Mouse (Mus musculus) stomach, postnatal 0 days (tissue): ENCODE measurements around the gene Gng7. TPM values are rescaled to one million over a fixed set of nuclear protein-coding genes. Genes with fewer than 3 reads are reported as not detected.

Experiments
- ATAC-seq: fragments of 200-750 bp; cut with Nextera tagmentation; 2 replicates; pipeline ENCODE4 v1.8.0; 2017; ENCODE audit not compliant: low FRiP score, low TSS enrichment
- DNase-seq: peaks from one replicate; pipeline ENCODE4 v3.0.0-alpha.2; 2016; ENCODE audit warnings: low spot score
- H3K27ac ChIP-seq: fragments of 300-500 bp; sonication (generic); replicated peaks from 2 replicates; pipeline ENCODE4 v1.5.1; 2014; ENCODE audit warnings: mild to moderate bottlenecking, control low read depth
- H3K27me3 ChIP-seq: fragments of 300-500 bp; sonication (generic); 2 replicates; pipeline ENCODE4 v1.6.1; 2014; ENCODE audit warnings: low read length; ENCODE audit not compliant: control insufficient read depth, insufficient read depth
- H3K36me3 ChIP-seq: fragments of 300-500 bp; sonication (generic); 2 replicates; pipeline ENCODE4 v1.6.1; 2014; ENCODE audit warnings: low read length, mixed read lengths; ENCODE audit not compliant: control insufficient read depth, insufficient read depth
- H3K4me1 ChIP-seq: fragments of 300-500 bp; sonication (generic); replicated peaks from 2 replicates; pipeline ENCODE4 v1.6.1; 2014; ENCODE audit warnings: antibody characterized with exemption; ENCODE audit not compliant: control insufficient read depth, insufficient read depth
- H3K4me2 ChIP-seq: fragments of 300-500 bp; sonication (generic); replicated peaks from 2 replicates; pipeline ENCODE4 v1.6.1; 2014; ENCODE audit warnings: low read depth, mild to moderate bottlenecking, control low read depth, moderate library complexity
- H3K4me3 ChIP-seq: fragments of 300-500 bp; sonication (generic); 2 replicates; pipeline ENCODE4 v1.5.1; 2014; ENCODE audit warnings: low read depth, low read length, control low read depth
- H3K9ac ChIP-seq: fragments of 300-500 bp; sonication (generic); 2 replicates; pipeline ENCODE4 v1.6.1; 2014; ENCODE audit warnings: mild to moderate bottlenecking, low read length, control low read depth, mixed read lengths
- H3K9me3 ChIP-seq: fragments of 300-500 bp; sonication (generic); 2 replicates; pipeline ENCODE4 v1.6.1; 2016; ENCODE audit warnings: low read length; ENCODE audit not compliant: control insufficient read depth
- CTCF ChIP-seq: IDR thresholded peaks from 2 replicates; pipeline ENCODE4 v1.5.1; 2016; ENCODE audit warnings: antibody characterized with exemption, low read depth, mild to moderate bottlenecking, moderate library complexity
- EP300 ChIP-seq: optimal IDR thresholded peaks from 2 replicates; pipeline ENCODE3; 2016; ENCODE audit warnings: antibody characterized with exemption
- WGBS: fragments of 180-500 bp; shearing (Covaris S2); extraction: QIAGEN DNeasy Blood & Tissue Kit; methylation state at CpG from one replicate; pipeline ENCODE4 v1.1.7; 2014; 5-methylcytosine and 5-hydroxymethylcytosine counted together
- polyA plus RNA-seq: library from polyadenylated mRNA; unstranded; fragments of >200 nt; fragmentation: Nextera tagmentation; extraction: Ambion mirVana; gene quantifications from 2 replicates; pipeline ENCODE4 v1.2.1, GENCODE M21; 2015

Gng7 gene
- polyA plus RNA-seq, 1 experiment from 2014 or later: 1.3 TPM

GRCm38 (mm10) chr10:80989446-80989845 is 25.3 kb downstream of the Gng7 start:
- WGBS: 66% methylated on average over 6 of the region's 6 CpGs
- peaks cover 3% of the 10 kb centered on the region; the same call in 1 of the 2 replicates for H3K4me1 ChIP-seq
- DNase-seq (no peak), ATAC-seq (no peak)
- H3K9ac ChIP-seq: no peak overlapping the region
- H3K9me3 ChIP-seq: no peaks in the 10 kb centered on the region
- no peaks in the 10 kb centered on the region for H3K36me3 ChIP-seq
- H3K27me3 ChIP-seq: no peaks in the 10 kb centered on the region
- TF ChIP-seq EP300 (no peak), CTCF (no peak)
- H3K4me2 ChIP-seq: no peak overlapping the region
- no peak overlapping the region for H3K27ac ChIP-seq
- no peak overlapping the region for H3K4me3 ChIP-seq

- Histone ChIP-seq H3K4me2 (no peak overlapping the region), H3K4me1 (peaks cover 3% of the 10 kb centered on the region; the same call in 1 of the 2 replicates), H3K27ac (peak overlapping the region; percentile 35; the same call in 1 of the 2 replicates), H3K4me3 (no peak overlapping the region), H3K27me3 (no peaks in the 10 kb centered on the region), H3K9me3 (no peaks in the 10 kb centered on the region), H3K36me3 (no peaks in the 10 kb centered on the region), H3K9ac (no peak overlapping the region)
- DNase-seq (peak; percentile 91), ATAC-seq (peak; percentile 81)
- 14% methylated on average over 10 of the region's 10 CpGs for WGBS
- peak; percentile 99 for TF ChIP-seq CTCF
- no peak for TF ChIP-seq EP300
These were observed 26.9 kb downstream of the Gng7 start for GRCm38 (mm10) chr10:80987709-80988441.

GRCm38 (mm10) chr10:80986754-80987153 is 28.0 kb downstream of the Gng7 start:
- WGBS: 50% methylated on average over 6 of the region's 6 CpGs
- peak; percentile 80 for DNase-seq
- Histone ChIP-seq H3K4me2 (no peak overlapping the region), H3K9ac (no peak overlapping the region), H3K4me1 (peaks cover 3% of the 10 kb centered on the region; the same call in 1 of the 2 replicates), H3K27me3 (no peaks in the 10 kb centered on the region), H3K9me3 (no peaks in the 10 kb centered on the region), H3K36me3 (no peaks in the 10 kb centered on the region), H3K4me3 (no peak overlapping the region), H3K27ac (no peak overlapping the region)
- ATAC-seq: peak; percentile 53
- TF ChIP-seq EP300: no peak
- TF ChIP-seq CTCF: no peak

- Histone ChIP-seq H3K4me2 (peak overlapping the region; percentile 68), H3K36me3 (no peaks in the 10 kb centered on the region), H3K9me3 (no peaks in the 10 kb centered on the region), H3K9ac (peak overlapping the region; percentile 55), H3K4me3 (peak overlapping the region; percentile 39), H3K27me3 (no peaks in the 10 kb centered on the region), H3K27ac (peak overlapping the region; percentile 56; the same call in 1 of the 2 replicates), H3K4me1 (peaks cover 3% of the 10 kb centered on the region; the same call in 1 of the 2 replicates)
- WGBS: 33% methylated on average over 13 of the region's 13 CpGs
- no peak for TF ChIP-seq EP300
- no peak for TF ChIP-seq CTCF
- DNase-seq: no peak
- ATAC-seq: no peak
These were observed 28.6 kb downstream of the Gng7 start for GRCm38 (mm10) chr10:80985970-80986701.

- Histone ChIP-seq H3K4me1 (peaks cover 3% of the 10 kb centered on the region; the same call in 1 of the 2 replicates), H3K9ac (peak overlapping the region; percentile 55), H3K27me3 (no peaks in the 10 kb centered on the region), H3K36me3 (no peaks in the 10 kb centered on the region), H3K4me3 (peak overlapping the region; percentile 39), H3K4me2 (peak overlapping the region; percentile 68), H3K27ac (peak overlapping the region; percentile 56; the same call in 1 of the 2 replicates), H3K9me3 (no peaks in the 10 kb centered on the region)
- DNase-seq: peak; percentile 77
- WGBS: 10% methylated on average over 37 of the region's 37 CpGs
- peak; percentile 40 for ATAC-seq
- no peak for TF ChIP-seq CTCF
- TF ChIP-seq EP300: no peak
These were observed 29.3 kb downstream of the Gng7 start for GRCm38 (mm10) chr10:80985241-80985969.
